ENCODE assay signal across 27 mouse cellular contexts in the genomic region with DNA sequence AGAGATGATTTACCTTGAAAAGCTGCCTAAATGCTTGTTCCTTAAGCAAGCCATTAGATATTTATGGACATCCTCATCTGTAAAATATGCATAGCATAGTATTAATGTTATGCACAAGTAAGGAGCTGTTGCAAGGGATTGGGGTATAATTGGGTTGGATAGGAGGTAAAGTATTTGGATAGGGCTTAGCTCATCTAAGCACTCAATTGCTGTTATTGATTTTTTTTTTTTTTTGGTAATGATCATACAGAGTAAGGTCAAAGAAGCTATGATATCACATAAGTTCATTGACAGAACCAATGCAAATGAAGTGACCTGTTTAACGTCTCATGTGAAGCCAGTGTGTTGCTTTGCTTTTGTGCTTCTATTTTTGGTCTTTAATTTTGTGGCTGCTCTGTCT.
"Had no signal": no experiment of that assay in that cellular context is flagged by ENCODE, and none has a peak within 500 bp of the region (broad histone marks: within the 10 kb centered on the region; RNA-seq: fewer than 3 reads in every experiment).

No protein-coding gene starts in this region.

- H3K4me1 ChIP-seq: embryonic facial prominence, embryonic 10.5 days; embryonic facial prominence, embryonic 12.5 days; embryonic facial prominence, embryonic 13.5 days; embryonic facial prominence, embryonic 15.5 days; forebrain, embryonic 10.5 days; forebrain, embryonic 12.5 days; forebrain, embryonic 13.5 days; forebrain, embryonic 15.5 days had no signal

- DNase-seq: cerebellum, adult 2 months; cerebellum, adult 8-10 months; cerebellum, adult 9-10 months; cerebellum, adult 9-11 months; cerebellum, postnatal 10 days; cerebellum, postnatal 14 days; cerebellum, postnatal 25 days; cerebellum, postnatal 36 days; embryo, embryonic 11 days; forebrain, postnatal 0 days; gastrocnemius, adult 2 months; gastrocnemius, postnatal 10 days; gastrocnemius, postnatal 14 days; gastrocnemius, postnatal 25 days; gastrocnemius, postnatal 36 days; heart, adult 18-20 months had no signal

- H3K27ac ChIP-seq: embryonic facial prominence, embryonic 10.5 days; embryonic facial prominence, embryonic 12.5 days; embryonic facial prominence, embryonic 13.5 days; embryonic facial prominence, embryonic 15.5 days; forebrain, embryonic 10.5 days; forebrain, embryonic 12.5 days; forebrain, embryonic 13.5 days; forebrain, embryonic 15.5 days; gastrocnemius, adult 2 months had no signal

- H3K9ac ChIP-seq: embryonic facial prominence, embryonic 12.5 days; embryonic facial prominence, embryonic 13.5 days; embryonic facial prominence, embryonic 15.5 days; forebrain, embryonic 12.5 days; forebrain, embryonic 13.5 days; forebrain, embryonic 15.5 days; forebrain, postnatal 0 days had no signal

- H3K4me2 ChIP-seq: embryonic facial prominence, embryonic 12.5 days; embryonic facial prominence, embryonic 13.5 days; embryonic facial prominence, embryonic 15.5 days; forebrain, embryonic 12.5 days; forebrain, embryonic 13.5 days; forebrain, embryonic 15.5 days had no signal

- H3K9me3 ChIP-seq: embryonic facial prominence, embryonic 10.5 days; embryonic facial prominence, embryonic 12.5 days; embryonic facial prominence, embryonic 13.5 days; embryonic facial prominence, embryonic 15.5 days; forebrain, embryonic 10.5 days; forebrain, embryonic 12.5 days; forebrain, embryonic 13.5 days; forebrain, embryonic 15.5 days had no signal

- H3K36me3 ChIP-seq: forebrain, embryonic 15.5 days had no signal

- ATAC-seq: forebrain, embryonic 13.5 days; forebrain, embryonic 14.5 days; forebrain, embryonic 15.5 days; forebrain, embryonic 16.5 days; forebrain, postnatal 0 days had no signal

- H3K4me3 ChIP-seq: embryonic facial prominence, embryonic 10.5 days; embryonic facial prominence, embryonic 12.5 days; embryonic facial prominence, embryonic 13.5 days; embryonic facial prominence, embryonic 15.5 days; erythroblast, embryonic 14.5 days; forebrain, embryonic 10.5 days; forebrain, embryonic 12.5 days; forebrain, embryonic 13.5 days; forebrain, embryonic 15.5 days; gastrocnemius, adult 2 months had no signal

- H3K27me3 ChIP-seq: embryonic facial prominence, embryonic 12.5 days; embryonic facial prominence, embryonic 13.5 days; embryonic facial prominence, embryonic 15.5 days; forebrain, embryonic 12.5 days; forebrain, embryonic 13.5 days; forebrain, embryonic 15.5 days had no signal
